Mouse (Mus musculus) intestine, embryonic 16.5 days (tissue): ENCODE measurements around the gene Srr. TPM values are rescaled to one million over a fixed set of nuclear protein-coding genes. Genes with fewer than 3 reads are reported as not detected.

ENCODE experiments used
- ATAC-seq: fragments of 200-750 bp; cut with Nextera tagmentation; 2 replicates; pipeline ENCODE4 v1.8.0; 2017; ENCODE audit warnings: moderate TSS enrichment, moderate library complexity
- H3K27ac ChIP-seq: fragments of 300-500 bp; sonication (generic); 2 replicates; pipeline ENCODE4 v1.5.1; 2014; ENCODE audit warnings: mild to moderate bottlenecking, low read length
- H3K27me3 ChIP-seq: fragments of 300-500 bp; sonication (generic); replicated peaks from 2 replicates; pipeline ENCODE4 v1.6.1; 2014; ENCODE audit warnings: low read length, control low read depth, mixed read lengths; ENCODE audit not compliant: control insufficient read depth, insufficient read depth
- H3K36me3 ChIP-seq: fragments of 300-500 bp; sonication (generic); 2 replicates; pipeline ENCODE4 v1.6.1; 2014; ENCODE audit warnings: low read length, control low read depth; ENCODE audit not compliant: control insufficient read depth, insufficient read depth
- H3K4me1 ChIP-seq: fragments of 300-500 bp; sonication (generic); 2 replicates; pipeline ENCODE4 v1.6.1; 2014; ENCODE audit warnings: low read length, control low read depth, mixed read lengths; ENCODE audit not compliant: control insufficient read depth, insufficient read depth
- H3K4me2 ChIP-seq: fragments of 300-500 bp; sonication (generic); 2 replicates; pipeline ENCODE4 v1.6.1; 2014; ENCODE audit warnings: low read depth, low read length, control low read depth
- H3K4me3 ChIP-seq: fragments of 300-500 bp; sonication (generic); 2 replicates; pipeline ENCODE4 v1.5.1; 2014; ENCODE audit warnings: mild to moderate bottlenecking, low read length
- H3K9ac ChIP-seq: fragments of 300-500 bp; sonication (generic); 2 replicates; pipeline ENCODE4 v1.6.1; 2014; ENCODE audit warnings: low read depth, low read length
- H3K9me3 ChIP-seq: fragments of 300-500 bp; sonication (generic); 2 replicates; pipeline ENCODE4 v1.6.1; 2016; ENCODE audit warnings: low read length, control low read depth; ENCODE audit not compliant: control insufficient read depth
- WGBS: fragments of 180-500 bp; shearing (Covaris S2); extraction: QIAGEN DNeasy Blood & Tissue Kit; methylation state at CpG from one replicate; pipeline ENCODE4 v1.1.7; 2014; 5-methylcytosine and 5-hydroxymethylcytosine counted together
- polyA plus RNA-seq: library from polyadenylated mRNA; unstranded; fragments of >200 nt; fragmentation: Nextera tagmentation; extraction: Ambion mirVana; gene quantifications from 2 replicates; pipeline ENCODE4 v1.2.1, GENCODE M21; 2015

Gene Srr
- polyA plus RNA-seq, 1 experiment from 2014 or later, result 18.0 TPM

GRCm38 (mm10) chr11:74895980-74896900 is 29.5 kb downstream of the Srr start:
- H3K9ac ChIP-seq, result peak overlapping the region; percentile 81
- H3K4me2 ChIP-seq, result peak overlapping the region; percentile 96
- H3K4me1 ChIP-seq, result peaks cover 14% of the 10 kb centered on the region; the same call in 1 of the 2 replicates
- H3K27ac ChIP-seq, result peak overlapping the region; percentile 87
- peak; percentile 71 for ATAC-seq
- no peaks in the 10 kb centered on the region for H3K9me3 ChIP-seq
- H3K36me3 ChIP-seq, result peaks cover 11% of the 10 kb centered on the region
- H3K27me3 ChIP-seq, result no peaks in the 10 kb centered on the region
- WGBS, result under 1% methylated on average over 55 of the region's 55 CpGs
- H3K4me3 ChIP-seq, result peak overlapping the region; percentile 79

GRCm38 (mm10) chr11:74894619-74895018 is 31.1 kb downstream of the Srr start:
- no peaks in the 10 kb centered on the region for H3K27me3 ChIP-seq
- no peaks in the 10 kb centered on the region for H3K36me3 ChIP-seq
- no peak for ATAC-seq
- no peak overlapping the region for H3K4me3 ChIP-seq
- no peak overlapping the region for H3K4me2 ChIP-seq
- H3K9ac ChIP-seq, result no peak overlapping the region
- no peak overlapping the region for H3K27ac ChIP-seq
- H3K9me3 ChIP-seq, result no peaks in the 10 kb centered on the region
- 0 out of 2 replicates have a peak, but pooled peaks cover 3% of the 10 kb centered on the region for H3K4me1 ChIP-seq
- 72% methylated on average over 4 of the region's 4 CpGs for WGBS

- Histone ChIP-seq H3K9me3 (no peaks in the 10 kb centered on the region), H3K4me3 (no peak overlapping the region), H3K27ac (no peak overlapping the region), H3K4me2 (no peak overlapping the region), H3K4me1 (no peaks in the 10 kb centered on the region), H3K27me3 (no peaks in the 10 kb centered on the region), H3K36me3 (no peaks in the 10 kb centered on the region), H3K9ac (no peak overlapping the region)
- no peak for ATAC-seq
- 93% methylated on average over 10 of the region's 10 CpGs for WGBS
These were observed 42.6 kb downstream of the Srr start for GRCm38 (mm10) chr11:74883098-74883497.

- ATAC-seq, result no peak
- Histone ChIP-seq H3K4me1 (peaks cover under 1% of the 10 kb centered on the region), H3K9me3 (no peaks in the 10 kb centered on the region), H3K27ac (no peak overlapping the region), H3K27me3 (no peaks in the 10 kb centered on the region), H3K4me2 (no peak overlapping the region), H3K36me3 (no peaks in the 10 kb centered on the region), H3K4me3 (no peak overlapping the region), H3K9ac (no peak overlapping the region)
- WGBS, result 64% methylated on average over 14 of the region's 14 CpGs
These were observed 43.8 kb downstream of the Srr start for GRCm38 (mm10) chr11:74881979-74882378.

GRCm38 (mm10) chr11:74880999-74881398 is 44.7 kb downstream of the Srr start:
- Histone ChIP-seq H3K36me3 (no peaks in the 10 kb centered on the region), H3K27ac (no peak overlapping the region), H3K4me3 (no peak overlapping the region), H3K27me3 (no peaks in the 10 kb centered on the region), H3K9me3 (no peaks in the 10 kb centered on the region), H3K9ac (no peak overlapping the region), H3K4me2 (no peak overlapping the region), H3K4me1 (peaks cover 5% of the 10 kb centered on the region)
- ATAC-seq, result no peak
- 90% methylated on average over 9 of the region's 9 CpGs for WGBS

- Histone ChIP-seq H3K36me3 (no peaks in the 10 kb centered on the region), H3K9ac (no peak overlapping the region), H3K4me2 (peak overlapping the region; percentile 37), H3K27me3 (no peaks in the 10 kb centered on the region), H3K9me3 (no peaks in the 10 kb centered on the region), H3K27ac (no peak overlapping the region), H3K4me1 (peaks cover 5% of the 10 kb centered on the region), H3K4me3 (no peak overlapping the region)
- ATAC-seq, result peak; percentile 91
- WGBS, result 3% methylated on average over 9 of the region's 9 CpGs
These were observed 48.9 kb downstream of the Srr start for GRCm38 (mm10) chr11:74876801-74877200.

GRCm38 (mm10) chr11:74874630-74875029 is 51.1 kb downstream of the Srr start:
- no peak overlapping the region for H3K9ac ChIP-seq
- 68% methylated on average over 3 of the region's 3 CpGs for WGBS
- no peak for ATAC-seq
- peaks cover 5% of the 10 kb centered on the region for H3K4me1 ChIP-seq
- H3K4me2 ChIP-seq, result no peak overlapping the region
- H3K9me3 ChIP-seq, result no peaks in the 10 kb centered on the region
- H3K27me3 ChIP-seq, result no peaks in the 10 kb centered on the region
- H3K27ac ChIP-seq, result no peak overlapping the region
- H3K36me3 ChIP-seq, result no peaks in the 10 kb centered on the region
- no peak overlapping the region for H3K4me3 ChIP-seq

- no peak overlapping the region for H3K4me3 ChIP-seq
- H3K4me2 ChIP-seq, result no peak overlapping the region
- no peak overlapping the region for H3K27ac ChIP-seq
- H3K36me3 ChIP-seq, result no peaks in the 10 kb centered on the region
- no peak; the same call in 1 of the 2 replicates for ATAC-seq
- H3K9ac ChIP-seq, result no peak overlapping the region
- H3K4me1 ChIP-seq, result no peaks in the 10 kb centered on the region
- WGBS, result 41% methylated on average over 12 of the region's 12 CpGs
- H3K27me3 ChIP-seq, result no peaks in the 10 kb centered on the region
- no peaks in the 10 kb centered on the region for H3K9me3 ChIP-seq
These were observed 54.6 kb downstream of the Srr start for GRCm38 (mm10) chr11:74870991-74871622.

- WGBS, result 70% methylated on average over 4 of the region's 4 CpGs
- H3K9ac ChIP-seq, result no peak overlapping the region
- no peak for ATAC-seq
- H3K27ac ChIP-seq, result no peak overlapping the region
- H3K36me3 ChIP-seq, result no peaks in the 10 kb centered on the region
- no peaks in the 10 kb centered on the region for H3K9me3 ChIP-seq
- no peak overlapping the region for H3K4me2 ChIP-seq
- no peaks in the 10 kb centered on the region for H3K4me1 ChIP-seq
- H3K27me3 ChIP-seq, result no peaks in the 10 kb centered on the region
- no peak overlapping the region for H3K4me3 ChIP-seq
These were observed 55.2 kb downstream of the Srr start for GRCm38 (mm10) chr11:74870544-74870943.
